Mouse (Mus musculus): Measurements from ENCODE around the gene Casp9. TPM values are rescaled to one million over a fixed set of nuclear protein-coding genes. Genes with fewer than 3 reads are reported as not detected.

Casp9 gene
- total and polyA plus RNA-seq, 3 experiments: 2.8 to 6.4 TPM; not detected in 1

GRCm38 (mm10) chr4:141859351-141859750 is 65.9 kb downstream of the Casp9 start:
- no peak for DNase-seq (ENCODE audit: low read depth, low spot score)
- H3K4me1 ChIP-seq (ENCODE audit: control insufficient read depth in 1 of 2, insufficient read depth in 2 of 2, low read length in 2 of 2): no peaks in the 10 kb centered on the region
- no peaks in the 10 kb centered on the region for H3K27me3 ChIP-seq (ENCODE audit: control insufficient read depth in 1 of 2, insufficient read depth in 2 of 2, low read length in 2 of 2)
- H3K79me2 ChIP-seq (ENCODE audit: control insufficient read depth, insufficient read depth, low read length, poor library complexity): no peaks in the 10 kb centered on the region
- H3K36me3 ChIP-seq (ENCODE audit: control insufficient read depth in 1 of 2, insufficient read depth in 2 of 2, low read length in 2 of 2): no peaks in the 10 kb centered on the region
- TF ChIP-seq E2F4 (IDR thresholded peaks at IDR 0.05; ENCODE audit: borderline replicate concordance, low read depth, low read length): no peak
- TF ChIP-seq ZC3H11A (IDR thresholded peaks at IDR 0.05; ENCODE audit: low read depth, low read length): no peak
- TF ChIP-seq MAFK (IDR thresholded peaks at IDR 0.05; ENCODE audit: borderline replicate concordance, low read depth, low read length): no peak
- TF ChIP-seq NRF1 (IDR thresholded peaks at IDR 0.05; ENCODE audit: insufficient read depth, low read depth, low read length, poor library complexity, severe bottlenecking): no peak
- no peak for TF ChIP-seq UBTF (IDR thresholded peaks at IDR 0.05; ENCODE audit: borderline replicate concordance, insufficient read depth, low read depth, low read length)
- no peak for TF ChIP-seq ELF1 (IDR thresholded peaks at IDR 0.05; ENCODE audit: low read depth, low read length)
- no peak for TF ChIP-seq RCOR1 (IDR thresholded peaks at IDR 0.05; ENCODE audit: low read depth, low read length)
- TF ChIP-seq MAX (IDR thresholded peaks at IDR 0.05; ENCODE audit: low read length): no peak
- no peak for TF ChIP-seq RAD21 (IDR thresholded peaks at IDR 0.05; ENCODE audit: low read depth, low read length)
- no peak for TF ChIP-seq TCF12 (IDR thresholded peaks at IDR 0.05; ENCODE audit: low read depth, low read length)
- no peak for TF ChIP-seq EP300 (IDR thresholded peaks at IDR 0.05; ENCODE audit: low read depth in 1 of 2, low read length in 2 of 2)
- TF ChIP-seq HCFC1 (IDR thresholded peaks at IDR 0.05; ENCODE audit: low read depth, low read length): no peak
- no peak for TF ChIP-seq GATA1 (IDR thresholded peaks at IDR 0.05; ENCODE audit: low read depth, low read length)
- no peak for TF ChIP-seq TAL1 (IDR thresholded peaks at IDR 0.05; ENCODE audit: low read length)
- TF ChIP-seq CHD2 (IDR thresholded peaks at IDR 0.05; ENCODE audit: low read length): no peak
- TF ChIP-seq ZMIZ1 (IDR thresholded peaks at IDR 0.05; ENCODE audit: low read depth, low read length): no peak
- no peak for TF ChIP-seq JUND (IDR thresholded peaks at IDR 0.05; ENCODE audit: low read depth, low read length)
- TF ChIP-seq MAZ (IDR thresholded peaks at IDR 0.05; ENCODE audit: low read depth, low read length): no peak
- TF ChIP-seq ETS1 (IDR thresholded peaks at IDR 0.05; ENCODE audit: low read depth, low read length): no peak
- TF ChIP-seq SMC3 (IDR thresholded peaks at IDR 0.05; ENCODE audit: low read depth, low read length): no peak
- no peak overlapping the region for H3K27ac ChIP-seq (ENCODE audit: control insufficient read depth, low read depth, low read length)
- no peak overlapping the region for H3K9ac ChIP-seq (ENCODE audit: control insufficient read depth, low read depth, low read length, poor library complexity, severe bottlenecking)
- no peak overlapping the region for H3K4me3 ChIP-seq (ENCODE audit: control insufficient read depth in 1 of 2, insufficient read depth in 1 of 2, low read depth in 2 of 2, low read length in 2 of 2)
- H3K9me3 ChIP-seq (replicated peaks; ENCODE audit: insufficient read depth, low read length): no peaks in the 10 kb centered on the region

GRCm38 (mm10) chr4:141860246-141860841 is 66.9 kb downstream of the Casp9 start:
- H3K27ac ChIP-seq (ENCODE audit: control insufficient read depth, low read depth, low read length): no peak overlapping the region
- no peaks in the 10 kb centered on the region for H3K27me3 ChIP-seq (ENCODE audit: control insufficient read depth in 1 of 2, insufficient read depth in 2 of 2, low read length in 2 of 2)
- H3K9ac ChIP-seq (ENCODE audit: control insufficient read depth, low read depth, low read length, poor library complexity, severe bottlenecking): no peak overlapping the region
- no peak for TF ChIP-seq GATA1 (IDR thresholded peaks at IDR 0.05; ENCODE audit: low read depth, low read length)
- no peak overlapping the region for H3K4me3 ChIP-seq (ENCODE audit: control insufficient read depth in 1 of 2, insufficient read depth in 1 of 2, low read depth in 2 of 2, low read length in 2 of 2)
- no peaks in the 10 kb centered on the region for H3K79me2 ChIP-seq (ENCODE audit: control insufficient read depth, insufficient read depth, low read length, poor library complexity)
- H3K9me3 ChIP-seq (replicated peaks; ENCODE audit: insufficient read depth, low read length): no peaks in the 10 kb centered on the region
- H3K4me1 ChIP-seq (ENCODE audit: control insufficient read depth in 1 of 2, insufficient read depth in 2 of 2, low read length in 2 of 2): no peaks in the 10 kb centered on the region
- no peak for DNase-seq (ENCODE audit: low read depth, low spot score)
- H3K36me3 ChIP-seq (ENCODE audit: control insufficient read depth in 1 of 2, insufficient read depth in 2 of 2, low read length in 2 of 2): no peaks in the 10 kb centered on the region
